ENCODE assay signal across 15 mouse cellular contexts in the genomic region with DNA sequence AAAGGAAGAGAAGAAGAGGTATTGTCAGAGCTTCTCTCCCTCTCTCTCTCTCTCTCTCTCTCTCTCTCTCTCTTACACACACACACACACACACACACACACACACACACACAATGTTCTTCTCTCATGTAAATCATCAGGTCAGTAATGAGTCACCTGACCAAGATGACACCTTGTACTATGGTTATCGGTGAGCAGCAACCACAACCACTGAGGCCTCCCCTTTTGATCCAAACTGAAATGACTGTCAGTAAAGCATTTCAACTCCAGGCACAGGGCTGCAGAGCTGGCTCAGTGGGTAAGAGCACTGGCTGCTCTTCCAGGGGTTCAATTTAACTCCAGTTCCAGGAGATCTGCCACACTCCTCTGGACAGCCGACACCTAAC. TPM values are rescaled to one million over a fixed set of nuclear protein-coding genes. Genes with fewer than 3 reads are reported as not detected.
"Had no signal": no experiment of that assay in that cellular context is flagged by ENCODE, and none has a peak within 500 bp of the region (broad histone marks: within the 10 kb centered on the region; RNA-seq: fewer than 3 reads in every experiment).

No protein-coding gene starts in this region.

- H3K9ac ChIP-seq: midbrain, embryonic 12.5 days; stomach, embryonic 15.5 days had no signal

- H3K27me3 ChIP-seq: stomach, embryonic 15.5 days had no signal

- H3K4me2 ChIP-seq: midbrain, embryonic 12.5 days; stomach, embryonic 15.5 days had no signal

- H3K27ac ChIP-seq: layer of hippocampus, adult 2 months; left cerebral cortex, adult 2 months; macrophage; midbrain, embryonic 12.5 days had no signal

- H3K9me3 ChIP-seq: midbrain, embryonic 12.5 days; stomach, embryonic 15.5 days had no signal

- H3K36me3 ChIP-seq: midbrain, embryonic 12.5 days; stomach, embryonic 15.5 days had no signal

- DNase-seq: kidney, adult 18-20 months; kidney, postnatal 14 days; layer of hippocampus, adult 9-11 months; layer of hippocampus, postnatal 36 days; lung, adult 2 months; right cerebral cortex, adult 18-20 months; right cerebral cortex, postnatal 25 days; spleen, adult 18-20 months; thymus, postnatal 25 days had no signal

- H3K4me3 ChIP-seq: layer of hippocampus, adult 2 months; left cerebral cortex, adult 2 months; midbrain, embryonic 12.5 days; stomach, embryonic 15.5 days had no signal

- ATAC-seq: inflammation-experienced regulatory T-cells, adult 6 months had no signal

- H3K4me1 ChIP-seq: midbrain, embryonic 12.5 days; stomach, embryonic 15.5 days had no signal

RNA-seq across cellular contexts. Expression of a gene that starts 4.6 kb away (rescaled TPM):
- polyA plus RNA-seq: macrophage had no signal
